Mouse (Mus musculus) C2C12 (cell line): ENCODE data around the gene Zxdc. TPM values are rescaled to one million over a fixed set of nuclear protein-coding genes. Genes with fewer than 3 reads are reported as not detected.

Source experiments
- H3K27me3 ChIP-seq: one replicate; pipeline ENCODE4 v1.6.1; 2011; ENCODE audit not compliant: control insufficient read depth, insufficient read depth, insufficient read length
- H3K36me3 ChIP-seq: one replicate; pipeline ENCODE4 v1.6.1; 2011; ENCODE audit not compliant: control insufficient read depth, insufficient read depth
- H3K4me3 ChIP-seq: one replicate; pipeline ENCODE4 v1.5.1; 2011; ENCODE audit warnings: mild to moderate bottlenecking, control low read depth; ENCODE audit not compliant: poor library complexity, insufficient read depth, severe bottlenecking
- H3K79me2 ChIP-seq: one replicate; pipeline ENCODE4 v1.6.1; 2011; ENCODE audit not compliant: control insufficient read depth, insufficient read depth
- H3K79me3 ChIP-seq: one replicate; pipeline ENCODE4 v1.6.1; 2011; ENCODE audit warnings: low read depth, control low read depth
- H3ac ChIP-seq: one replicate; pipeline ENCODE3; 2011; ENCODE audit warnings: low read depth; ENCODE audit not compliant: control insufficient read depth, insufficient read length
- CEBPB ChIP-seq: IDR thresholded peaks from one replicate; pipeline ENCODE4 v1.6.1; 2011; ENCODE audit warnings: low read depth, mild to moderate bottlenecking, control low read depth, moderate library complexity
- CTCF ChIP-seq: IDR thresholded peaks from one replicate; pipeline ENCODE4 v1.5.1; 2011; ENCODE audit not compliant: control insufficient read depth, insufficient read depth, insufficient read length
- FOSL1 ChIP-seq: IDR thresholded peaks from one replicate; pipeline ENCODE4 v1.8.0; 2011; ENCODE audit warnings: mild to moderate bottlenecking, low read length; ENCODE audit not compliant: poor library complexity, insufficient read depth, severe bottlenecking
- MAX ChIP-seq: IDR thresholded peaks from one replicate; pipeline ENCODE4 v1.6.1; 2011; ENCODE audit warnings: mild to moderate bottlenecking, control low read depth
- MYOD1 ChIP-seq: IDR thresholded peaks from one replicate; pipeline ENCODE4 v1.6.1; 2011; ENCODE audit warnings: low read depth; ENCODE audit not compliant: control insufficient read depth, insufficient read length
- MYOG ChIP-seq: IDR thresholded peaks from one replicate; pipeline ENCODE4 v1.6.1; 2011; ENCODE audit not compliant: control insufficient read depth, insufficient read length; ENCODE audit errors: extremely low read depth
- USF1 ChIP-seq: IDR thresholded peaks from one replicate; pipeline ENCODE4 v1.6.1; 2011; ENCODE audit warnings: low read depth, mild to moderate bottlenecking, control low read depth, moderate library complexity
- long read RNA-seq, 2 experiments: library from polyadenylated mRNA; unstranded; transcript quantifications; one replicate each; pipeline ENCODE4 v2.0.0; 2019 to 2020
- polyA plus RNA-seq: library from polyadenylated mRNA; unstranded; fragments of >200 nt; fragmentation: generic; extraction: Trizol; gene quantifications from one replicate; pipeline ENCODE4 v1.2.1, GENCODE M21; 2012; ENCODE audit warnings: missing spikeins

Zxdc gene
- 7.4 TPM for polyA plus RNA-seq
- long read RNA-seq, experiment 1, full-length matches to known transcripts = 1 of 6 reads
- long read RNA-seq, experiment 1, partial matches to known transcripts = 1 of 6 reads
- long read RNA-seq, experiment 1, other reads (novel, unspliced or antisense) = 4 of 6 reads
- long read RNA-seq, experiment 2, full-length matches to known transcripts = 4 of 7 reads
- long read RNA-seq, experiment 2, partial matches to known transcripts = 2 of 7 reads
- long read RNA-seq, experiment 2, other reads (novel, unspliced or antisense) = 1 of 7 reads

DNA sequence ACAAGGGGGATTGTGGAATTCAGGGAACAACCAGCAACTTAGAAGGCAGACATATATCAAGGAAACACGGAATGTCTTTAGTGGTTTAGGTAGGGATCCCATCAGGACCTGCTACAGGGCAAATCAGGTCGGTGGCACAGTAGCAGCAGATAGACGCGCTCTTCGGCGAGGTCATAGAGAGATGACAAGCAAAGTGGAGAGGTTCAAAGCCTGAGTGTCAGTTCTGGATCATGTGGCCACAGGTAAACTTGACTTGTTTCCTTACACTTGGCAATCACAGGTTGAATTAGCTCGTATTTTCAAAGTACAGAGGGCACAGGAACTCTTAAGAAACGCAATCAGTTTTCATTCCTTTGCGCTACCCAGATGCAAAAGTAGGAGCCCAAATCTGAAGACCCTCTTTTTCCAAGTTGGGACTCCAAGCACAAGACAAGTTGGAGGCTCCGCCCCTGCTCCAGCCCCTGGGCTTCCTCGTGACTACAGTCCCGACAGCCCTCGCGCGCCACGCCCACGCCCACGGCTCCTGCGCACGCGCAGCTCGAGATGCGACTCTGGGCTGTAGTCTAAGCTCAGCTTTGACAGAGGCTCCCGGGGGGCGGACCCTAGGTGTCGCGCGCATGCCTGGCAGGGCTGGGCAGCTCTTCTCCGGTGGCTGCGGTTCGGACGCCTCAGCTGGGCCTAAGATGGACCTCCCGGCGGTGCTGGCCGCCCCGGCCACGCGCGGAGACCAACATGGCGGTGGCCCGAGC is at the start of gene Zxdc:
Zxdc (plus strand) TSS at position 517 of the 749 bp plus-strand sequence.
- peaks cover 30% of the 10 kb centered on the region for H3K79me2 ChIP-seq
- H3ac ChIP-seq = peak within 1 kb of the TSS; percentile 69
- no peaks in the 10 kb centered on the region for H3K27me3 ChIP-seq
- peaks cover 18% of the 10 kb centered on the region for H3K36me3 ChIP-seq
- peak within 1 kb of the TSS; percentile 66 for H3K4me3 ChIP-seq
- H3K79me3 ChIP-seq = peaks cover 10% of the 10 kb centered on the region
- TF ChIP-seq CEBPB (no peak), CTCF (no peak), MYOD1 (no peak), USF1 (peak; percentile 34), FOSL1 (no peak), MAX (peak; percentile 49)

DNA sequence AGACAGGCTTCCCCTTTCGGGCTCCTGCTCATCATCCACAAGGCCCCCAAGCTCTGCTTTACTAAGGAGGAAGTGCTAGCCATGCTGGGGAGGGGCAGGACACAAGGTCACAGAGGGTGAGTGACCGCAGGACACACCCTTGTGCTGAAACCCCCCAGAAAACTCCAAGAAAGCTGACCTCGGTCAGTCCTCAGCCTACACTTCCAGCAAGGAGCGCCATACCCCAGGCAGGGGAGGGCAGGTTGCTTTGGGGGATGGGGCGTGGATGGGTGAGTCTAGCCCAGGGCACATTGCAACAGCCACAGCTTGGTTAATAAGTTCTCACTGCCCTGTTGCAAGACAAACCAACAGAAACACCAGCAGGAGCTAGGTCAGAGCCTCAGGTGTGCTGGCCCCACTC is 48.9 kb upstream of the Zxdc start:
- no peaks in the 10 kb centered on the region for H3K27me3 ChIP-seq
- H3K36me3 ChIP-seq = no peaks in the 10 kb centered on the region
- H3K79me2 ChIP-seq = no peaks in the 10 kb centered on the region
- no peak overlapping the region for H3ac ChIP-seq
- H3K79me3 ChIP-seq = no peaks in the 10 kb centered on the region
- TF ChIP-seq MYOG (no peak), FOSL1 (no peak), CTCF (no peak), CEBPB (no peak)
- no peak overlapping the region for H3K4me3 ChIP-seq

DNA sequence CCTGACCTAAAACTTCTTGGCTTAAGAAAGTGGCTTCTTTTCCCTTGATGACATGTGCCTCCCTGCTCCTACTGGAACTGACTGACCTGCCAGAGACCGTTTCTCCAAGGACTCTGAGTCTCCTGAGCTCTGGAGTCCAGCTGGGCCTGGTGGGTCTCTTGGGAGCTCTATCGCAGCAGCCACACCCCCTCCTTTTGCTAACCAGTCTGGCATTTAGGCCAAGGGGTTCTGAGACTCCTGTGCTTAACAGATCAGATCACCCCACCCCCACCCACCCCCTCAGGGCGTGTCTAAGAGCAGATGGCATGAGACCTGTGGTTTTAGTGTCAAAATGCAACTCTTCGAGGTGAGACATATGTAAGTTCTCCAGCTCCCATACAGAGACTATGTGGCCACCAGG is 47.5 kb upstream of the Zxdc start:
- H3K36me3 ChIP-seq = no peaks in the 10 kb centered on the region
- no peak overlapping the region for H3K4me3 ChIP-seq
- H3K27me3 ChIP-seq = no peaks in the 10 kb centered on the region
- no peaks in the 10 kb centered on the region for H3K79me2 ChIP-seq
- H3ac ChIP-seq = no peak overlapping the region
- no peaks in the 10 kb centered on the region for H3K79me3 ChIP-seq
- TF ChIP-seq MAX (no peak), MYOG (no peak), USF1 (no peak), MYOD1 (no peak), CEBPB (no peak), FOSL1 (no peak), CTCF (no peak)

DNA sequence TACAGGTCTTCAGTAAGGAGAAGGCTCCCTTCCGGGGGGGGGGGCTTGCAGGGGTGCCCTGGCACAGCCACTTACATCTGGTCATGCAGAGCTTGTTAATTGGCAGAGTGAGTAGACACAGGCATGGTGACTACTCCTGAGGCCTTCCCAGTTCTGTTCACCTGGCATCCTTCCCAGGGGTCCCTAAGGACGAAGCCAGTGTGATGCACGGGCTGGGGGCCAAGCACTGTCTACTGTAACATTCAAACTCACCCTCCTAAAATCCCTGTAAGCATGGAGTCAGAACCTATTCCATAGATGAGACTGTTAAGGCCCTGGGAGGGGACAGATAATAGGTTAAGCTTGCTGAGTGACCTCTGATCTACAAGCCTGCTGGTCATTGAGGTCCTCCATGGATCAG is 45.3 kb upstream of the Zxdc start:
- TF ChIP-seq USF1 (no peak), MYOG (no peak), FOSL1 (no peak), MAX (no peak), CEBPB (no peak), MYOD1 (no peak), CTCF (no peak)
- H3K27me3 ChIP-seq = no peaks in the 10 kb centered on the region
- H3K4me3 ChIP-seq = no peak overlapping the region
- no peaks in the 10 kb centered on the region for H3K79me2 ChIP-seq
- H3K36me3 ChIP-seq = no peaks in the 10 kb centered on the region
- no peaks in the 10 kb centered on the region for H3K79me3 ChIP-seq
- H3ac ChIP-seq = no peak overlapping the region

DNA sequence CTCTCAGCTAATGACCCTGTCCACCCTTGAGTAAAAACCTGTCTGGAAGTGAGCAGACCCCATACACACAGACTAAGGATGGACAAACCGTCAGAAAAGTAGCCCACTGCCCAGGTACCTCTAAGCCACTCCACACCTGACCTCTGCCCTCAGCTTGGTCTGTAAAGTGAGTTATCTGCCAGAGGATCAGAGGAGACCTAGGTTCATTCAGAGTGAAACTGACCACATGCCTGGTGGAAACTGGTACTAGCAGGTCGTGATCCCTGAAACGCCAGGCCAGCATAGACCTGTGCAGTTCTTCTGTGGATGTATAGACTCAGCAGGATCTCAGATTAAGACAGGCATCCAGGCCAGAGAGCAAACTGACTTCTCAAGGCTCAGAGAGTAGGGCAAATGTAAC is 44.8 kb upstream of the Zxdc start:
- Histone ChIP-seq H3K79me2 (no peaks in the 10 kb centered on the region), H3K27me3 (no peaks in the 10 kb centered on the region), H3K36me3 (no peaks in the 10 kb centered on the region), H3ac (no peak overlapping the region), H3K79me3 (no peaks in the 10 kb centered on the region), H3K4me3 (no peak overlapping the region)
- TF ChIP-seq CEBPB = no peak
- TF ChIP-seq MYOG = no peak
- no peak for TF ChIP-seq MYOD1
- no peak for TF ChIP-seq CTCF
- no peak for TF ChIP-seq USF1
- no peak for TF ChIP-seq FOSL1
- no peak for TF ChIP-seq MAX

DNA sequence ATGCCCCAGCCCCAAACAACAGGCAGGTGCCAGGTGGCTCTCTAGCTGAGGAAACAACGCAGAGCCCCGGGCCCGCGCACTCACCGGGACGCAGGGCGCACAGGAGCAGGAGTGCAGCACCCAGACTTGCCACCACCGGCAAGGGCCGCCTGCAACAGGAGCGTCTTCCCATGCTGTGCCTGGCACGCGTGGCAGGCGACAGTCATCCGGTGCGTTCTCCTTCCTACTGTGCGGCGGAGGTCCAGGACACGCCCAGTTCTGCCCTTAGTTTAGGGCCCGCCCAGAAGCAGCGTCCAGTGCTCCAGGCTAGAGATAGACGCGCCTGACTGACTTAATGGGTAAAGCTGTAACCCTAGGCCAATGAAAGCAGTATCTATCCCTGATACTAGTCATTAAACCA is 44.3 kb upstream of the Zxdc start, which contains the start of gene Chst13:
Chst13 (minus strand) TSS at position 195 of the 400 bp plus-strand sequence.
- no peak for TF ChIP-seq MAX
- TF ChIP-seq USF1 = no peak
- no peak for TF ChIP-seq MYOG
- TF ChIP-seq MYOD1 = no peak
- no peak for TF ChIP-seq CEBPB
- Histone ChIP-seq H3K36me3 (no peaks in the 10 kb centered on the region), H3K27me3 (peaks cover 2% of the 10 kb centered on the region), H3K79me2 (no peaks in the 10 kb centered on the region), H3ac (no peak within 1 kb of the TSS), H3K4me3 (no peak within 1 kb of the TSS), H3K79me3 (no peaks in the 10 kb centered on the region)
